Mouse (Mus musculus) hindbrain, embryonic 13.5 days (tissue): Measurements from ENCODE around the gene Rtn4r. TPM values are rescaled to one million over a fixed set of nuclear protein-coding genes. Genes with fewer than 3 reads are reported as not detected.
"Not testable (repeated sequence)": the region's sequence is repeated elsewhere in the genome, so short reads cannot be mapped to it uniquely, and the experiment has no call there.

Source experiments
- ATAC-seq: fragments of 200-750 bp; cut with Nextera tagmentation; 2 replicates; pipeline ENCODE4 v1.8.0; 2017; ENCODE audit warnings: moderate TSS enrichment; ENCODE audit not compliant: low FRiP score
- H3K27ac ChIP-seq: fragments of 300-500 bp; sonication (generic); 2 replicates; pipeline ENCODE4 v1.5.1; 2015; ENCODE audit warnings: inconsistent platforms, mild to moderate bottlenecking, moderate library complexity
- H3K27me3 ChIP-seq: fragments of 300-500 bp; sonication (generic); 2 replicates; pipeline ENCODE4 v1.6.1; 2015; ENCODE audit warnings: mild to moderate bottlenecking, inconsistent platforms
- H3K36me3 ChIP-seq: fragments of 300-500 bp; sonication (generic); 2 replicates; pipeline ENCODE4 v1.6.1; 2015; ENCODE audit warnings: mild to moderate bottlenecking, inconsistent platforms
- H3K4me1 ChIP-seq: fragments of 300-500 bp; sonication (generic); replicated peaks from 2 replicates; pipeline ENCODE4 v1.6.1; 2015; ENCODE audit warnings: inconsistent platforms
- H3K4me2 ChIP-seq: fragments of 300-500 bp; sonication (generic); 2 replicates; pipeline ENCODE4 v1.6.1; 2015; ENCODE audit warnings: inconsistent platforms, mild to moderate bottlenecking, moderate library complexity
- H3K4me3 ChIP-seq: fragments of 300-500 bp; sonication (generic); 2 replicates; pipeline ENCODE4 v1.5.1; 2015; ENCODE audit warnings: mild to moderate bottlenecking, inconsistent platforms
- H3K9ac ChIP-seq: fragments of 300-500 bp; sonication (generic); 2 replicates; pipeline ENCODE4 v1.6.1; 2015; ENCODE audit warnings: mild to moderate bottlenecking, inconsistent platforms
- H3K9me3 ChIP-seq: fragments of 300-500 bp; sonication (generic); 2 replicates; pipeline ENCODE4 v1.6.1; 2016; ENCODE audit warnings: inconsistent platforms
- whole genome bisulfite sequencing: fragments of 180-500 bp; shearing (Covaris S2); methylation state at CpG from one replicate; pipeline ENCODE4 v1.1.7; 2015; 5-methylcytosine and 5-hydroxymethylcytosine counted together
- polyA plus RNA-seq: library from polyadenylated mRNA; unstranded; fragments of >200 nt; fragmentation: Nextera tagmentation; extraction: Ambion mirVana; gene quantifications from 2 replicates; pipeline ENCODE4 v1.2.1, GENCODE M21; 2015

Gene Rtn4r
- polyA plus RNA-seq, 1 experiment from 2014 or later: 14.0 TPM

GRCm38 (mm10) chr16:18185715-18186449 lies 58.4 kb downstream of the Rtn4r start:
- WGBS: 81% methylated on average over 8 of the region's 8 CpGs
- no peak overlapping the region for H3K4me3 ChIP-seq
- H3K9me3 ChIP-seq: no peaks in the 10 kb centered on the region
- H3K4me2 ChIP-seq: no peak overlapping the region
- ATAC-seq: no peak
- peaks cover 22% of the 10 kb centered on the region for H3K4me1 ChIP-seq
- no peaks in the 10 kb centered on the region for H3K27me3 ChIP-seq
- no peak overlapping the region for H3K9ac ChIP-seq
- no peak overlapping the region for H3K27ac ChIP-seq
- H3K36me3 ChIP-seq: no peaks in the 10 kb centered on the region

- Histone ChIP-seq H3K27me3 (no peaks in the 10 kb centered on the region), H3K36me3 (no peaks in the 10 kb centered on the region), H3K4me2 (no peak overlapping the region), H3K9me3 (no peaks in the 10 kb centered on the region), H3K9ac (no peak overlapping the region), H3K27ac (no peak overlapping the region), H3K4me3 (no peak overlapping the region), H3K4me1 (peaks cover 13% of the 10 kb centered on the region; the same call in 1 of the 2 replicates)
- 83% methylated on average over 4 of the region's 4 CpGs for WGBS
- ATAC-seq: no peak
Observed at GRCm38 (mm10) chr16:18186798-18187197, 59.4 kb downstream of the Rtn4r start.

GRCm38 (mm10) chr16:18187221-18187620 lies 59.8 kb downstream of the Rtn4r start:
- H3K4me2 ChIP-seq: no peak overlapping the region
- no peaks in the 10 kb centered on the region for H3K27me3 ChIP-seq
- H3K9me3 ChIP-seq: no peaks in the 10 kb centered on the region
- 90% methylated on average over 3 of the region's 3 CpGs for WGBS
- no peak overlapping the region for H3K9ac ChIP-seq
- H3K4me3 ChIP-seq: no peak overlapping the region
- no peaks in the 10 kb centered on the region for H3K36me3 ChIP-seq
- H3K4me1 ChIP-seq: peaks cover 10% of the 10 kb centered on the region; the same call in 1 of the 2 replicates
- no peak for ATAC-seq
- H3K27ac ChIP-seq: no peak overlapping the region

GRCm38 (mm10) chr16:18191006-18191405 lies 63.6 kb downstream of the Rtn4r start:
- H3K4me1 ChIP-seq: peaks cover 26% of the 10 kb centered on the region
- H3K9me3 ChIP-seq: no peaks in the 10 kb centered on the region
- no peaks in the 10 kb centered on the region for H3K36me3 ChIP-seq
- no peak overlapping the region for H3K9ac ChIP-seq
- no peak overlapping the region for H3K4me3 ChIP-seq
- H3K27ac ChIP-seq: no peak overlapping the region
- ATAC-seq: no peak
- no peaks in the 10 kb centered on the region for H3K27me3 ChIP-seq
- no peak overlapping the region for H3K4me2 ChIP-seq
- 79% methylated on average over 2 of the region's 2 CpGs for WGBS

GRCm38 (mm10) chr16:18194208-18194985 lies 67.0 kb downstream of the Rtn4r start:
- Histone ChIP-seq H3K27ac (peak overlapping the region; percentile 76), H3K4me1 (peaks cover 41% of the 10 kb centered on the region), H3K9me3 (no peaks in the 10 kb centered on the region), H3K4me3 (no peak overlapping the region), H3K36me3 (no peaks in the 10 kb centered on the region), H3K9ac (peak overlapping the region; percentile 19; the same call in 1 of the 2 replicates), H3K4me2 (peak overlapping the region; percentile 6; the same call in 1 of the 2 replicates), H3K27me3 (no peaks in the 10 kb centered on the region)
- peak; percentile 61 for ATAC-seq
- WGBS: 48% methylated on average over 15 of the region's 15 CpGs

- WGBS: 54% methylated on average over 5 of the region's 5 CpGs
- Histone ChIP-seq H3K4me2 (no peak overlapping the region), H3K9ac (peak overlapping the region; percentile 19; the same call in 1 of the 2 replicates), H3K4me1 (peaks cover 47% of the 10 kb centered on the region), H3K9me3 (no peaks in the 10 kb centered on the region), H3K27ac (peak overlapping the region; percentile 76), H3K4me3 (no peak overlapping the region), H3K36me3 (no peaks in the 10 kb centered on the region), H3K27me3 (no peaks in the 10 kb centered on the region)
- ATAC-seq: no peak
Observed at GRCm38 (mm10) chr16:18195068-18195467, 67.6 kb downstream of the Rtn4r start.

GRCm38 (mm10) chr16:18195561-18195960 lies 68.1 kb downstream of the Rtn4r start:
- WGBS: 46% methylated on average over 3 of the region's 3 CpGs
- H3K4me1 ChIP-seq: peaks cover 52% of the 10 kb centered on the region

GRCm38 (mm10) chr16:18197881-18198280 lies 70.4 kb downstream of the Rtn4r start:
- Histone ChIP-seq H3K9me3 (no peaks in the 10 kb centered on the region), H3K4me1 (peaks cover 64% of the 10 kb centered on the region), H3K27ac (peak overlapping the region; percentile 40; the same call in 1 of the 2 replicates), H3K4me3 (no peak overlapping the region), H3K27me3 (no peaks in the 10 kb centered on the region), H3K4me2 (no peak overlapping the region), H3K36me3 (no peaks in the 10 kb centered on the region), H3K9ac (0 out of 2 replicates have a peak overlapping the region, but pooled peaks have one; percentile 3)
- ATAC-seq: no peak
- WGBS: 85% methylated on average over 6 of the region's 6 CpGs

More at GRCm38 (mm10) chr16:18195561-18195960, 68.1 kb downstream of the Rtn4r start:
- H3K9me3 ChIP-seq, ATAC-seq, H3K27me3 ChIP-seq, H3K4me2 ChIP-seq, H3K4me3 ChIP-seq, H3K9ac ChIP-seq, H3K36me3 ChIP-seq, H3K27ac ChIP-seq: not testable (repeated sequence)

- H3K27ac ChIP-seq: peak overlapping the region; percentile 78
- ATAC-seq: 0 out of 2 replicates have a peak, but pooled peaks have one; percentile 14
- H3K9ac ChIP-seq: 0 out of 2 replicates have a peak overlapping the region, but pooled peaks have one; percentile 3
Observed at GRCm38 (mm10) chr16:18198365-18199098, 71.1 kb downstream of the Rtn4r start.

GRCm38 (mm10) chr16:18200062-18200461 lies 72.6 kb downstream of the Rtn4r start:
- no peak overlapping the region for H3K4me3 ChIP-seq
- H3K27ac ChIP-seq: no peak overlapping the region; the same call in 1 of the 2 replicates
- no peak overlapping the region for H3K9ac ChIP-seq
- no peak for ATAC-seq
- H3K36me3 ChIP-seq: no peaks in the 10 kb centered on the region
- H3K4me1 ChIP-seq: peaks cover 61% of the 10 kb centered on the region
- H3K27me3 ChIP-seq: no peaks in the 10 kb centered on the region
- no peak overlapping the region for H3K4me2 ChIP-seq
- 68% methylated on average over 2 of the region's 2 CpGs for WGBS
- no peaks in the 10 kb centered on the region for H3K9me3 ChIP-seq

More at GRCm38 (mm10) chr16:18198365-18199098, 71.1 kb downstream of the Rtn4r start:
- no peaks in the 10 kb centered on the region for H3K9me3 ChIP-seq
- H3K4me1 ChIP-seq: peaks cover 66% of the 10 kb centered on the region
- no peak overlapping the region for H3K4me3 ChIP-seq
- H3K36me3 ChIP-seq: no peaks in the 10 kb centered on the region
- H3K27me3 ChIP-seq: no peaks in the 10 kb centered on the region
- no peak overlapping the region for H3K4me2 ChIP-seq
- whole genome bisulfite sequencing: 42% methylated on average over 10 of the region's 10 CpGs

GRCm38 (mm10) chr16:18201620-18202019 lies 74.2 kb downstream of the Rtn4r start:
- no peak for ATAC-seq
- WGBS: 40% methylated on average over 1 of the region's 1 CpGs

More at GRCm38 (mm10) chr16:18201620-18202019, 74.2 kb downstream of the Rtn4r start:
- Histone ChIP-seq H3K4me2 (no peak overlapping the region), H3K4me3 (no peak overlapping the region), H3K27me3 (no peaks in the 10 kb centered on the region), H3K9ac (no peak overlapping the region), H3K4me1 (peaks cover 57% of the 10 kb centered on the region), H3K9me3 (no peaks in the 10 kb centered on the region), H3K36me3 (no peaks in the 10 kb centered on the region), H3K27ac (no peak overlapping the region)
